Mouse (Mus musculus): ENCODE data around the gene Rftn1. TPM values are rescaled to one million over a fixed set of nuclear protein-coding genes. Genes with fewer than 3 reads are reported as not detected.

The Rftn1 gene
- total RNA-seq, 2 experiments from 2014 or later = 14.3 to 16.5 TPM

DNA sequence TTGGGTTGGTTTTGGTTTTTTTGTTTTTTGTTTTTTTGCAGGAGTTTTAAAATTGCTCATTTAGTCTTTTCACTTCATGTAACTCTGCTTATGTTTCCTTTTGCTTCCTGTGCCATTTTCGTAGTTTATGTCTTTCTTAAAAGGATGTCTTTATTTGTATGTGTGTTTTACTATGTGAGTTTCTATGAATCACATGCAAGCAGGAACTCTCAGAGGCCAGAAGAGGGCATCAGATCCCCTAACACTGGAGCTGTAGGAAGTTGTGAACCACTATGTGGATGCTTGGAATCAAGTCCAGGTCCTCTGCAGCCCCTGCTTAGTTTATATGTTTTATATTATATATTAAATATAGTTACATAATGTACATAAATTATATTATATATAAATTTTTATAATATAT is 218.3 kb downstream of the Rftn1 start:
- TF ChIP-seq CTCF (conservative IDR thresholded peaks at IDR 0.05) = peak; percentile 42
- Histone ChIP-seq H3K27ac (no peak overlapping the region), H3K4me3 (no peak overlapping the region)
- no peak for DNase-seq (ENCODE audit: low spot score in 2 of 2)

DNA sequence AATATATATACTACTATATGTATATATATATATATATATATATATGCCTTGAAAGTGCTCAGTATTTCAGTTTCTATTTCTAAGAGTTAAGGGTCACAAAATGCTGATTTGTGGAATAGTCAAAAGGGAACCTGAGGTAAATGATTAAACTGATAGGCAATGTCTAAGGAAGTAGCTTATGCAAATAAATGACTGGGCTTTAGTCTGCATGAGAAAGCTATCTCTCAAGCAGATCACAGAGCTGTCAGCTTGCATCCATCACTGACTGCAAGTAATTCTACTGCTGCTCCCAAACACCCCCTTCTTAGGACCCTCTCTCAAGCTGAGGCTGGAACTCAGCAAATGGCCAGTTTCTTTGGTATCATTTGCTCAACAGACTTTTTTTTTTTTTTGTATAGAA is 219.4 kb downstream of the Rftn1 start:
- TF ChIP-seq CTCF (conservative IDR thresholded peaks at IDR 0.05) = no peak
- DNase-seq (ENCODE audit: low spot score in 2 of 2) = no peak
- H3K27ac ChIP-seq = no peak overlapping the region
- H3K4me3 ChIP-seq = no peak overlapping the region

- no peak overlapping the region for H3K27ac ChIP-seq
- TF ChIP-seq CTCF (conservative IDR thresholded peaks at IDR 0.05) = peak; percentile 91
Measured at GRCm38 (mm10) chr17:49968467-49969207, 221.8 kb downstream of the Rftn1 start.

DNA sequence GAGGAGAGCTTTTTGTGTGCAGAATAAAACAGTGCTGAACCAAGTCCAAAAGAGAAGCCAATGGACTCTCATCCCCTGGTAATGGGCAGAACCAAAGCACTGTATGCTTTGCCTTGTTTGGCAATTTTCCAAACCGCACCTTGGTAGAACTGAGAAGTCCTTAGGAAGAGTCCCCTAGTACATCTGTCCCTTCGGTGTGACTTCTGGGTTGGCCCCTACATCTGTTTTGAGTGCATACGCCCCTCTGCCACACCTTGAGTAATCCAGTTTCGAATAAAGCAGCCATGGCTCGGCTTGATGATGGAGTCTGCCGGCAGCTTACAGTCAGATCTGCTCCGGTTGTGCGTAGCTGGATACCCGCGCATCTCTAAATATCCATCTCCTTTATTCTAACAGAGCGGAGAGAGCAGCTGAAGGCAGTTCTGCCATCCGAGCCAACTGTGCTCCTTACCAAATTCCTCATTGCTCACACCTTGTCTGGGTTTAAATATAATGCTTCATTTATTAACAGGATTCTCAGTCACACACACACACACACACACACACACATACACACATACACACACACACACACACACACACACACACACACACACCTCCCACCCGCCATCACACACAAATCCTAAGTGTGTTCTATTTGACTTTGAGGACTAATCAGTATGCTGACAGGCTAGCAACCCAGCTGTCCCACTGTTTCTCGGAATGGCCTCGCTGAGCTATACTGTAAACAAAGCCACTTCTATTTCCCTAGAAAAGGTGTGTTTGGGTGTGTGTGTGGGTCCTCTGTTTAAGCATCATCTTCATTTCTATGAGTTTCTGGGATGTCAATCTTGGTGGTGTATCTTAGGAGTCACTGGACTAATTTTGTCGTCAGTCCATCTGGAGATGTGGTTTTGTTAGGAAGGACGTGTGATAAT is 224.4 kb downstream of the Rftn1 start:
- no peak for TF ChIP-seq CTCF (conservative IDR thresholded peaks at IDR 0.05)
- no peak overlapping the region for H3K27ac ChIP-seq
- no peak for DNase-seq (ENCODE audit: low spot score in 2 of 2)
- H3K4me3 ChIP-seq = no peak overlapping the region

More at GRCm38 (mm10) chr17:49968467-49969207, 221.8 kb downstream of the Rftn1 start:
- no peak overlapping the region for H3K4me3 ChIP-seq
- DNase-seq (ENCODE audit: low spot score in 2 of 2) = peak; percentile 60 to 75

DNA sequence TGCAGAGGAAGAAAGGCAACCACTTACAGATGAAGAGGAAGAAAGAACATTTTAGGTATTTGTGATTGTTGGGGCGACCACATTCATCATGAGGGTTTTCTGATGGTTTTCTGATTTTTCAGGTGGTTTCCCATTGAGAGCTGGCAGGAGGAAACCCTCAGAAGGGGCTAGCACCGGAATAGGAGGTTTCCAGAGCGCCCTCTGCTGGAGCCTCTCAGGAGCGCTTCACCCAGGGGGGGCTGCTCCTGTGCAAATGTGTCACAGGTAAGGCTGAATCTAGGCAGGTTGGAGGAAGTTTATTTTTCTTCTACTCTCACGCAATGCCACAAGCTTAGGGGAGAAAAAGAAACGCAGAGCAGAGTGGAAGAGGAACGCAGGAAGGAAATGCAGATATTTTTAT is 225.4 kb downstream of the Rftn1 start:
- Histone ChIP-seq H3K27ac (no peak overlapping the region), H3K4me3 (no peak overlapping the region)
- peak; percentile 71 for TF ChIP-seq CTCF (conservative IDR thresholded peaks at IDR 0.05)
- DNase-seq (ENCODE audit: low spot score in 2 of 2) = no peak

DNA sequence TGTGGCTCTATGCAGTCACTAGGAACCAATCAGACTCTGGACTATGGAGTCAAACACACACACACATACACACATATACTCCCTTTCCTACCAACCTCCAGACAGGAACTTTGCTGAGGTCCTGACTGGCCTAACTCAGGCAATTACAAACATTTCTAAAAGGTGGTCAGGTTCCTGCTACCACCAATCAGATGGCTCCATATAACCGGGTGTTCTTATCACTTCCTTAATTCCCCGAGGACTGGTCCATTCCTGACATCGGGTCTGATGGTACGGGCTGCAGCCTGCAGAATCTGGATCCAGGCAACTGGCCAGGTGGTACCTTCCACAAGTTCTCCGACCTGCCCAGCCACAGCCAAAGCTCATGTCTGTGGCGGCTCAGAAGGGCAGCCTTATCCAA is 226.0 kb downstream of the Rftn1 start:
- no peak for TF ChIP-seq CTCF (conservative IDR thresholded peaks at IDR 0.05)
- no peak overlapping the region for H3K27ac ChIP-seq
- H3K4me3 ChIP-seq = no peak overlapping the region
- DNase-seq (ENCODE audit: low spot score in 2 of 2) = no peak

DNA sequence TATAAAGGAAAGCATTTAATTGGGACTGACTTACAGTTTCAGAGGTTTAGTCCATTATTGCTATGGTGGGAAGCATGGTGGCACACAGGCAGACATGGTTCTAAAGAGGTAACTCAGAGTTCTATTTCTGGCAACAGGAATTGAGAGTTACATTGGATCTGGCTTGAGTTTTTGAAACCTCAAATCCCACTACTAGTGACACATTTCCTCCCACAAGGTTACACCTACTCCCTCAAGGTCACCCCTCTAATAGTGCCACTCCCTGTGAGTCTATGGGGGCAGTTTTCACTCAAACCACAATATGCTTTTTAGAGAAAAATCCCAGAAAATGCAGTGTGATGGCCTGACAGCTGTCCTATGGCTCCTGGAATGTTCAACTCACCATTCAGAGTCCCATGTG is 231.5 kb downstream of the Rftn1 start:
- DNase-seq (ENCODE audit: low spot score in 2 of 2) = no peak
- H3K27ac ChIP-seq = no peak overlapping the region
- no peak for TF ChIP-seq CTCF (conservative IDR thresholded peaks at IDR 0.05)
- no peak overlapping the region for H3K4me3 ChIP-seq

DNA sequence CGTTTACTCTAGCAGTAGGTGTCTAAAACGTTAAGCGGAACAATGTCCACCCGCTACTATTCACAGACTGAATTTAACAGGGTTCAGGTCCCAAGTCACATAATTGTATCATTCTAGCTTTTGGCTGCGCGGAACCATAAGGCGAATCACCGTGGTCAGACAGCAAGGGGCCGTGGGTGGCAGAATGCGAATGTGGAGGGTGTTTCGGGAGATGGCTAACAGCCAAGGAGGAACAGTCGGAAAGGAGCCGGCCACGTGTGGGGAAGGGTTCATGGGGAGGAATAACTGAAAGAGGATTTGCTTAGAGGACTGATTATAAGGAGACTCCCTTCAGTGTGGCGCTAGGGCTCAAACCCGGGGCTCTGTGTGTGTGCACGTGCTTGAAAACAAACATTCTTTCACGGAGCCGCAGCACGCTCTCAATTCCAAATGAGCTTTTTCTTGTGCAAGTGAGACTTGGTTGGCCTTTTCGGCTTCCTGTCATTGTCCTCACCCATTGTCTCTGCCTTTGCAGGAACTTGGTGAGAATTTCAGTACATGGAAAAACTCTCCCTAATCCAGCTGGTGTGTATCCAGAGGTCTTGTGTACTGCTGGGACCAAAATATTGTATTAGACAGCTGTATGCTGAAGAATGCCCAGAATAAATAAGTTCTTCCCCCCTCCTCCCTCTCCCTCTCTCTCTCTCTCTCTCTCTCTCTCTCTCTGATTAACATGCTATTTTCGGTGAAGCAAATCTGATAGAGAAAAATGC is 238.4 kb downstream of the Rftn1 start:
- peak; percentile 2; the same call in 1 of the 2 replicates for TF ChIP-seq CTCF (conservative IDR thresholded peaks at IDR 0.05)
- peak overlapping the region; percentile 28; the same call in 1 of the 2 replicates for H3K27ac ChIP-seq
- peak overlapping the region; percentile 45 for H3K4me3 ChIP-seq
- no peak for DNase-seq (ENCODE audit: low spot score in 2 of 2)

DNA sequence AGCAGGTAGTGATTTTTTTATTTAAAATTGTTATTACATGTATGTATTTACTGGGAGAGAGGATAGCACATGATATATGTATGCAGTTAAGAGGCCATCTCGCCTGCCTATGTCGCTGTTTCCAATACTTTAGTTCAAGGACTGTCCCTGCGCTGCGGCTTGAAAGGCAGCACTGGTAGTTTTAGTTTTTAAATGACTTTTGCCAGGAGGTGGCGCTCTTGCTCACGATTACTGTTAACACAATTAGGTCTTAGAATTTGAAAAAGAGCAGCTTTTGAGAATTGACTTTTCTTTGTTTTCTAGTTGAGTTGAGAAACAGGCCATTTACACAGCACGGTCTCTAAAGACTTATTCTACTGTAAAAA is 239.0 kb downstream of the Rftn1 start:
- Histone ChIP-seq H3K4me3 (peak overlapping the region; percentile 45), H3K27ac (peak overlapping the region; percentile 28; the same call in 1 of the 2 replicates)
- TF ChIP-seq CTCF (conservative IDR thresholded peaks at IDR 0.05) = peak; percentile 90
- peak; percentile 84 to 87 for DNase-seq (ENCODE audit: low spot score in 2 of 2)

GRCm38 (mm10) chr17:49942674-49943073 is 247.8 kb downstream of the Rftn1 start:
- Histone ChIP-seq H3K4me3 (no peak overlapping the region), H3K27ac (no peak overlapping the region)
- DNase-seq (ENCODE audit: low spot score in 2 of 2) = no peak
- TF ChIP-seq CTCF (conservative IDR thresholded peaks at IDR 0.05) = peak; percentile 72

Other genes with a start within 250 kb of the Rftn1 start
- 1 to 10 TPM; 4.6 to 5.9 TPM for gene Dazl, start 103.0 kb upstream of the Rftn1 start, total RNA-seq (2021)